Mouse (Mus musculus) mouse embryonic stem cell (cell line): Measurements from ENCODE around the gene Zhx3.

Experiments used
- in situ Hi-C, 2 experiments: fragments of 300-500 bp; cut with MboI; formaldehyde crosslinking; loops; 1 replicate in 1 of 2; 3 replicates in 1 of 2; pipeline ENCODE4 v1.14.3; 2019 to 2020; ENCODE audit warnings: low sequenced_read_pairs in 2 of 2, low pct_unique_long_range_greater_than_20kb in 1 of 2, mixed read lengths in 1 of 2; ENCODE audit not compliant: unreplicated experiment in 1 of 2

Zhx3 gene

GRCm38 (mm10) chr2:160872890-160873382, at the start of gene Zhx3:
TSS of gene Zhx3 (minus strand) at chr2:160872998.
- in situ Hi-C loops: no loop called here

- in situ Hi-C loops: no loop called here
These were observed 48.5 kb upstream of the Zhx3 start for GRCm38 (mm10) chr2:160921285-160921684.

- in situ Hi-C loops: no loop called here
These were observed 46.1 kb upstream of the Zhx3 start for GRCm38 (mm10) chr2:160918930-160919215.

GRCm38 (mm10) chr2:160918154-160918929, 45.5 kb upstream of the Zhx3 start:
- in situ Hi-C loops: no loop called here

- in situ Hi-C loops: no loop called here
These were observed 44.5 kb upstream of the Zhx3 start for GRCm38 (mm10) chr2:160917313-160917712.

- in situ Hi-C loops: no loop called here
These were observed 43.9 kb upstream of the Zhx3 start for GRCm38 (mm10) chr2:160916714-160917113.

GRCm38 (mm10) chr2:160915821-160916610, 43.2 kb upstream of the Zhx3 start:
- in situ Hi-C loops: no loop called here

GRCm38 (mm10) chr2:160914656-160915055, 41.9 kb upstream of the Zhx3 start:
- in situ Hi-C loops: no loop called here

- in situ Hi-C loops: no loop called here
These were observed 39.5 kb upstream of the Zhx3 start, which contains the start of gene Emilin3 for GRCm38 (mm10) chr2:160912231-160912671. TSS of gene Emilin3 (minus strand) at chr2:160912328.

GRCm38 (mm10) chr2:160911558-160912201, 38.9 kb upstream of the Zhx3 start:
- in situ Hi-C loops: no loop called here

GRCm38 (mm10) chr2:160910633-160911032, 37.8 kb upstream of the Zhx3 start:
- in situ Hi-C loops: no loop called here

GRCm38 (mm10) chr2:160908607-160909006, 35.8 kb upstream of the Zhx3 start:
- in situ Hi-C loops: no loop called here

- in situ Hi-C loops: no loop called here
These were observed 33.3 kb upstream of the Zhx3 start for GRCm38 (mm10) chr2:160906101-160906500.

- in situ Hi-C loops: no loop called here
These were observed 32.5 kb upstream of the Zhx3 start for GRCm38 (mm10) chr2:160905301-160905700.

GRCm38 (mm10) chr2:160901656-160902412, 29.0 kb upstream of the Zhx3 start:
- in situ Hi-C loops: no loop called here

- in situ Hi-C loops: no loop called here
These were observed 18.9 kb upstream of the Zhx3 start for GRCm38 (mm10) chr2:160891697-160892096.

GRCm38 (mm10) chr2:160891045-160891444, 18.2 kb upstream of the Zhx3 start:
- in situ Hi-C loops: no loop called here

GRCm38 (mm10) chr2:160887859-160888258, 15.1 kb upstream of the Zhx3 start:
- in situ Hi-C loops: loop anchor here (10.0 kb wide), 2 partner anchors 283 to 293 kb away; no protein-coding TSS in a partner anchor
